Mouse (Mus musculus): Measurements from ENCODE around the gene Rai2.

DNA sequence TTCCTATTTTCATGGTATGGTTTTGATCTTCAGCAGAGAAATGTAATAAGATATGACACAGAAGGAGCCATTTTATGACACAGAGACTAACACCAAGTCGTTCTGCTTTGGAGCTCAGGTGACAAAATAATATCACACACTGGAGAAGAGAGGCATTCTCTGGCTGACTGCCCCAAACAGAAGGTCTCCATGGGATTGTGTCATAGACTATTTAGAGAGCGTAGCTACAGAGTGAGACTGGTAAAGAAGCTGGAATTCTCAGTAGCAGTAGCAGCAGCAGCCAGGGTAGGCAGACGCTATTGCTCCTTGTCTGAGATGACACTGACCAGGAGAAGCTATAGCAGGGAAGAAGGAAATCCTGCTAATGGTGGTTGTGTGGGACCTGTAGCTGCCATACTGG lies 27.5 kb upstream of the Rai2 start:
- TF ChIP-seq CTCF (IDR thresholded peaks at IDR 0.05; ENCODE audit: control insufficient read depth, insufficient read depth, low read length) (no peak), POLR2A (IDR thresholded peaks at IDR 0.05; ENCODE audit: borderline replicate concordance, control insufficient read depth, low read depth, low read length) (no peak)
